Mouse (Mus musculus) cerebellum, adult 2 months (tissue): ENCODE measurements around the gene Lce1c.

Experiments
- CTCF ChIP-seq: fragments of 200-500 bp; IDR thresholded peaks from 2 replicates; pipeline ENCODE4 v1.5.1; 2011; ENCODE audit warnings: low read depth, mild to moderate bottlenecking, control low read depth, low read length, moderate library complexity, borderline replicate concordance; ENCODE audit not compliant: insufficient read depth
- POLR2A ChIP-seq: fragments of 200-500 bp; IDR thresholded peaks from 2 replicates; pipeline ENCODE4 v1.6.1; 2011; ENCODE audit warnings: low read length, control low read depth, borderline replicate concordance; ENCODE audit not compliant: insufficient read depth

DNA sequence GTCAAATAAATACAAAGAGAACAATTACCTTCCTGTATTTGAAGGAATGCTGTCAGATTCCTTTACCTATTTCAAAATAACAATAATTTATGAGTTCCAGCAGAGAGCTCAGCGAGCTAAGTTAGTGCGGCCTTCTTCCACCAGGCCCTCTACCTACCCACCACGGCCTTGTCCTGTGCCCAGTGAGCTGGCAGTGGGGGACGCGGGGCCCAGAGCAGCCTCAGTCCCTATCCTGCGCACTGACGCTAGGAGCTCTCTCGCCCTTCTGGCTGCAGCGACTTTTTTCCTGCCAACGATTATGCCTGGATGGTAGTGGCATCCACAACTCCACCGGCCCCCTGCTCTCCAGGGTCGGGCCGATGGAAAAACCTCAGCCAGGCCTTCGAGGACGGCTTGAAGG is 39.2 kb upstream of the Lce1c start:
- TF ChIP-seq CTCF (no peak), POLR2A (no peak)
